Mouse (Mus musculus) kidney, adult 2 months (tissue): ENCODE results near the gene Dkkl1.

ENCODE experiments used
- CTCF ChIP-seq: fragments of 200-500 bp; conservative IDR thresholded peaks from 2 replicates; pipeline ENCODE4 v1.5.1; 2011; ENCODE audit warnings: low read depth, mild to moderate bottlenecking, control low read depth, low read length, moderate library complexity, mixed read lengths; ENCODE audit not compliant: insufficient read depth, insufficient read length
- POLR2A ChIP-seq: fragments of 200-500 bp; IDR thresholded peaks from one replicate; pipeline ENCODE4 v1.6.1; 2011; ENCODE audit warnings: low read depth, low read length, control low read depth

- TF ChIP-seq CTCF, result no peak
- no peak for TF ChIP-seq POLR2A
These were observed 22.4 kb upstream of the Dkkl1 start for GRCm38 (mm10) chr7:45234333-45234841.
